Mouse (Mus musculus): ENCODE measurements at regions not wholly inside any gene's neighbourhood (a gene's known extent, or its start where the extent isn't known, plus 50 kb on each side); places are given as distances from the start of the nearest gene placed in this dataset.
"Not testable (repeated sequence)": the region's sequence is repeated elsewhere in the genome, so short reads cannot be mapped to it uniquely, and the experiment has no call there.

DNA sequence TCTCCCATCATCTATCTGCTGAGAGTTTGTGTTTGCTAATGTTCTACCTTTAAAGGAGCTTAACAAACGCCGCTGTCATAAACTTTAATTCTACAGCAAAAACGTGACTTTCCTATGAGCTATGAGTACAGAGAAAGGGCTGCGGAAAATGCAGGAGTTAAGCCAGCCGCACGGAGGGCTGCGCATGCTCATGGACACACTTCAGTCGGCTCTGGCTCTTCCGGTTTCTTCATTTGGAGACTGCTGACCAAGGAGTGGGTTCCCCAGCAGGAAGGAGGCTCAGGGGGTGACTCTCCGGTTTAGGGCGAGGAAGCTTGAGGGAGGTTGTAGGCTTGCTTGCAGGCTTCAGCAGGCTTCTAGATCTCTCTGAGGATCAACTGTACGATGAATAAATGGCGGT lies 59.3 kb downstream of the Sox2 start:
- no peaks in the 10 kb centered on the region for H3K27me3 ChIP-seq (ENCODE audit: insufficient read depth, poor library complexity, severe bottlenecking)
- no peaks in the 10 kb centered on the region for H3K36me3 ChIP-seq

DNA sequence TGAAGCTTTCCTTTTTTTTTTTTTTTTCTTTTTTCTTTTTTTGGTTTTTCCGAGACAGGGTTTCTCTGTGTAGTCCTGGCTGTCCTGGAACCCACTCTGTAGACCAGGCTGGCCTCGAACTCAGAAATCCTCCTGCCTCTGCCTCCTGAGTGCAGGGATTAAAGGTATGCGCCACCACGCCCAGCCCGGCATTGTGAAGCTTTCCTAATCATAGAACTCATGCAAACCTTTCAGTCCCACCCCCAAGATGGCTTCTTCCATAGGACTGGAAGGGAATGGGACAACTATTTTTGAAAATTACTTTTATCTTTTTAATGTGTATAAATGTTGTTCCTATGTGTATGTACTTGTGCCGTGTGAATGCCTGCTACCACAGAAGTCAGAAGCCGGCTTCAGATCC lies 61.9 kb downstream of the Sox2 start:
- not testable (repeated sequence) for H3K9me3 ChIP-seq; H3K4me1 ChIP-seq (replicated peaks); H3K4me3 ChIP-seq; H3K36me3 ChIP-seq; H3K27ac ChIP-seq; DNase-seq (ENCODE audit: low spot score); H3K27me3 ChIP-seq (ENCODE audit: insufficient read depth, poor library complexity, severe bottlenecking)
- WGBS = 90% methylated on average over 7 of the region's 7 CpGs

More for the DNA sequence above, 59.3 kb downstream of the Sox2 start:
- Histone ChIP-seq H3K27ac (no peak overlapping the region), H3K4me1 (replicated peaks) (no peaks in the 10 kb centered on the region), H3K9me3 (no peaks in the 10 kb centered on the region), H3K4me3 (no peak overlapping the region)
- DNase-seq (ENCODE audit: low spot score) = no peak
- WGBS = 90% methylated on average over 13 of the region's 13 CpGs

DNA sequence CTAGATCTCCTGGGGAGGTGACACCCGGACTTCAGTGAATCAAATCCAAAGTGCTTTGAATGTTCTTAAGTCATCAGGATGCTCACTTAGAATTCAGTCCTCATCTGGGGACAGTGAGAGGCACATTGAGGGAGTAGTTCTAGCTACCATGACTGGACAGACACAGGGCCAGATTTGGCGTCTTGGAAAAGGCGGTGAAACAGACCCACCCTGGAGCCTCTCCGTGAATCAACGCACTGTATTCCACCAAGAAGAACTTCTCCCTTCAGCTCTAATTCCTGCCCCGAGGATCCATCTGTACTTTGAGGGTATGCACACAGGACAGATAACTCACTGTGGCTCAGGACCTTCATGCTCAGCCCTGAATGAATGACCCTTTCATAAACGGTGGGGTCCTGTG lies 72.3 kb downstream of the Sox2 start:
- Histone ChIP-seq H3K4me3 (no peak overlapping the region), H3K27ac (no peak overlapping the region), H3K36me3 (no peaks in the 10 kb centered on the region), H3K9me3 (no peaks in the 10 kb centered on the region), H3K27me3 (ENCODE audit: insufficient read depth, poor library complexity, severe bottlenecking) (no peaks in the 10 kb centered on the region), H3K4me1 (replicated peaks) (peaks cover 10% of the 10 kb centered on the region)
- DNase-seq (ENCODE audit: low spot score) = no peak
- 76% methylated on average over 7 of the region's 7 CpGs for WGBS

DNA sequence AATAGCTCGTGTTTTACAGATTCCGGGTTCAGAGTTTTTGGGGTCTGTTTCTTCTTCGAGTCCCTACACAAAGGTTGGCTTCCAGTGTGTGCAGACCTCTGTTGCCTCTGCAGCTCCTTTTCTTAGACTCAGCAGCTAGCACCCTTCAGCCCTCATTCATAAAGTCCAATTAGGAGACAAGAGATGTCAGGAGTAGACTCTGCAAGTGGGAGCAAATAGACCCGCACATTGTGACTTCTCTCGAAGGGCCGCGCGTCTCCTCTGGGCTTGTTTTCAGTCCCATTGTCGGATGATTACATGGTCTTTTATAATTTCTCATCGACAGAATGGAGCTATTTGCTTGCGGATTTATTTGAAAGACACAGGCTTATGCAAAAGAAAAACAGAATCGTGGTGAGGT lies 76.8 kb downstream of the Sox2 start:
- no peaks in the 10 kb centered on the region for H3K27me3 ChIP-seq (ENCODE audit: insufficient read depth, poor library complexity, severe bottlenecking)
- H3K36me3 ChIP-seq = no peaks in the 10 kb centered on the region
- H3K4me1 ChIP-seq (replicated peaks) = peaks cover 14% of the 10 kb centered on the region
- H3K27ac ChIP-seq = peak overlapping the region; percentile 31; the same call in 1 of the 2 replicates
- 45% methylated on average over 12 of the region's 12 CpGs for WGBS
- no peaks in the 10 kb centered on the region for H3K9me3 ChIP-seq
- no peak for DNase-seq (ENCODE audit: low spot score)
- no peak overlapping the region for H3K4me3 ChIP-seq

DNA sequence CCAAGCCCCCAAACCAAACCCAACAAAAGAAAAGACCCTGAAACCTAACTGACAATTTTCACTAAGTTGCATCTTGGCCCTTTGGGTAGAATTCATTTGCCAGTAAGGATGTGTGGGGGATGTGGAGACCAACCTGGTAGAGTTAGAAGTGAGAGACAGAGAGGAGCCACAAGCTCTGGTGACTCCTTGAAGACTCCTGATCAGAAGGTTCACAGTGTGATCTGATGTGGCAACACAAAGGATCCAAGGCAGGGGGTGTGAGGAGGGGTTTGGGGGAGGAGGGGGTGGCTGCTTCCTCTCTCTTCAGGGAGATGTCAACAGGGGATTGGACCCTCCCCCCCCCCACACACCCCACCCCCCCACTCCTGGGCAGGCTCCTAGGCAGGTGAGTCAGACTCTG lies 78.1 kb downstream of the Sox2 start:
- Histone ChIP-seq H3K27me3 (ENCODE audit: insufficient read depth, poor library complexity, severe bottlenecking) (no peaks in the 10 kb centered on the region), H3K4me3 (no peak overlapping the region), H3K36me3 (no peaks in the 10 kb centered on the region), H3K27ac (no peak overlapping the region), H3K4me1 (replicated peaks) (peaks cover 14% of the 10 kb centered on the region), H3K9me3 (no peaks in the 10 kb centered on the region)
- DNase-seq (ENCODE audit: low spot score) = no peak

DNA sequence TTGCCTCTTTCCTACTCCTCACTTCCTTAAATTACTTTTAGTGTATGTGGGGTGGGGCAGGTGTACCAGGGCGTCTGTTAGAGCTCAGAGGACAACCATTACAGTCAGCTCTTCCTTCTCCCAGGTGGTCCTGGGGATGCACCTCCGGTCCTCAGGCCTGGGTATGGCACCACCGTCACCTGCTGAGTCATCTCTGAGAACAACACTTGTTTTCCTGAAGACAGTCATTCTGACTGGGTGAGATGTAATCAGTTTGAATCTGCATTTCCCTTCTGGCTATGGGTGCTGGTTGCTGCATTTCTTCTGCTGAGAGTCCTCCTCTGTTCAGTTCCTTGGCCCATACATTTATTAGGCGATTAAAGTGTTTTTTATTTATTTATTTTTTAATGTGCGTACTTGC lies 84.8 kb downstream of the Sox2 start:
- no peak overlapping the region for H3K4me3 ChIP-seq
- WGBS = 86% methylated on average over 5 of the region's 5 CpGs
- no peak for DNase-seq (ENCODE audit: low spot score)
- H3K9me3 ChIP-seq = no peaks in the 10 kb centered on the region
- no peak overlapping the region for H3K27ac ChIP-seq
- H3K4me1 ChIP-seq (replicated peaks) = 0 out of 2 replicates have a peak, but pooled peaks cover 10% of the 10 kb centered on the region
- H3K27me3 ChIP-seq (ENCODE audit: insufficient read depth, poor library complexity, severe bottlenecking) = no peaks in the 10 kb centered on the region
- no peaks in the 10 kb centered on the region for H3K36me3 ChIP-seq

DNA sequence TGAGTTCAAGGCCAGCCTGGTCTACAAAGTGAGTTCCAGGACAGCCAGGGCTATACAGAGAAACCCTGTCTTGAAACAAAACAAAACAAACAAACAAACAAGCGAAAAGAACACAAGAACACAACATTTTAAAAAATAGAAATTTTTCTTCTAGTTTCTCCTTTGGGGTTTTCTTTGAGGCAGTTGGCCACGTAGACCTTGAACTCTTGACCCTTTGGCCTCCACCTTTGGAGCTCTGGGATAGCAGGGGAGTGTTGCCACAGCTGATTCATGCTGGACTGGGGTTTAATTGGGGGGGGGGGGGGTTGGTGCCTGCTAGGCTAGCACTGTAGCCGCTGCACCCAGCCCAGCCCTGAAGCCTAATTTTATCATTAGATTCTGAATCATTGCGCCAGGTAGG lies 87.8 kb downstream of the Sox2 start:
- WGBS = 89% methylated on average over 4 of the region's 4 CpGs
- Histone ChIP-seq H3K4me1 (replicated peaks) (0 out of 2 replicates have a peak, but pooled peaks cover 10% of the 10 kb centered on the region), H3K27ac (no peak overlapping the region), H3K27me3 (ENCODE audit: insufficient read depth, poor library complexity, severe bottlenecking) (no peaks in the 10 kb centered on the region), H3K4me3 (no peak overlapping the region), H3K9me3 (no peaks in the 10 kb centered on the region), H3K36me3 (no peaks in the 10 kb centered on the region)
- no peak for DNase-seq (ENCODE audit: low spot score)

DNA sequence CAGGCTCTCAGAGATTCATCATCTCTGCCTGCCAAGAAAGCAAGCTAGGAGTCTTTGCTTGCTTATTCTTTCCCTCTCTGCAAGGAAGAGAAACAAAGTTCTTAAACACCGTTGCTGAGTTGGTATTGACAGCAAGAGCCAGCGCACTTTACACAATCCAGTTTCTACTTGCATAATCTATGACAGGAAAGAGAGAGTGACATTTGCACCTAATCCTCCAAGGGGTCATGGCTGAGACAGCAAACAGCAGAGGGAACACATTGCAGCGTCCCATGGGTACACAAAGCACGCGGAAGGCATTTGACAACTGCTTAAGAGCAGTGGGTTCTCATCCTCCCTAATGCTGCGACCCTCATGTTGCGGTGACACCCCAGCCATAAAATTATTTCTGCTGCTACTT lies 88.7 kb downstream of the Sox2 start:
- Histone ChIP-seq H3K4me1 (replicated peaks) (0 out of 2 replicates have a peak, but pooled peaks cover 10% of the 10 kb centered on the region), H3K4me3 (no peak overlapping the region), H3K27me3 (ENCODE audit: insufficient read depth, poor library complexity, severe bottlenecking) (no peaks in the 10 kb centered on the region), H3K27ac (no peak overlapping the region), H3K9me3 (no peaks in the 10 kb centered on the region), H3K36me3 (no peaks in the 10 kb centered on the region)
- DNase-seq (ENCODE audit: low spot score) = no peak
- WGBS = 68% methylated on average over 7 of the region's 7 CpGs

DNA sequence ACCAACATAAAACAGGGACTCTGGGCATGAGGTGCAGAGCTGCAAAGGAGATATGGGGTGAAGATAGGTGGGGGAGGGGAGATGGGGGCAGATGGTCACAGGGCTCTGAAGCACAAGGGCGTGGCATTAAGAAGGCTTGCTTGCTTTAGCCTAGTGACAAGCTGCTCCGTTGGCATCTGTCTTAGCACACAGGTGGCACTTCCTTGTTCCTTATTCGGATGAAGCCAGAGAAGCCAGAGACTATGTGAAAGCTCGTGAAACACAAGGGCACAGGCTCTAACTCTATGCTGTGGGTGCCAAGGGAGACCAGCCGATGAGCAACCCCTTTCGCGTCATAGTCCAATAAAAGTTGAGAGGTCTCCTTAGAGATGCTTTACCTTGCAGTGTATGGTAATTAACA lies 89.5 kb downstream of the Sox2 start:
- no peaks in the 10 kb centered on the region for H3K9me3 ChIP-seq
- no peaks in the 10 kb centered on the region for H3K27me3 ChIP-seq (ENCODE audit: insufficient read depth, poor library complexity, severe bottlenecking)
- H3K27ac ChIP-seq = no peak overlapping the region
- DNase-seq (ENCODE audit: low spot score) = no peak
- H3K4me1 ChIP-seq (replicated peaks) = 0 out of 2 replicates have a peak, but pooled peaks cover 10% of the 10 kb centered on the region
- 87% methylated on average over 7 of the region's 7 CpGs for WGBS
- no peak overlapping the region for H3K4me3 ChIP-seq
- H3K36me3 ChIP-seq = no peaks in the 10 kb centered on the region

DNA sequence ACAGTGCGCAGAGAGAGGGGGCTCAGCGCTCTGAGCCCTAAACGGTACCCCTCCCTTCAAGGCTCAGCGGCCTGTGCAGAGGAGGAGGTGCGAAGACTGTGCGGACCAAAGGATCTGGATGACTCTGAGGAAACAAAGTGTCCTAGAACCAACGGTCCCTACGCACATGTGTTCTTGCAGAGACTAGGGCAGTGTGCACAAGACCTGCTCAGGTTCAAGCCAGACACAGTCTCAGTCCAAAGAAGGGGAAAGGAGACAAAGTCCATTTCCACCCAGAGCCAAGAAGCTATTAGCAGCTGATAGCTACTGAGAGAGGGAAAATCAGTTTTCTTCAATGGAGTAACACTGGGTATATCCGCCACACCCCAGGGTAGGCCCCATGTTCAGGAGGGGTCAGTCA lies 89.9 kb downstream of the Sox2 start:
- no peaks in the 10 kb centered on the region for H3K36me3 ChIP-seq
- no peaks in the 10 kb centered on the region for H3K27me3 ChIP-seq (ENCODE audit: insufficient read depth, poor library complexity, severe bottlenecking)
- H3K4me3 ChIP-seq = no peak overlapping the region
- H3K4me1 ChIP-seq (replicated peaks) = 0 out of 2 replicates have a peak, but pooled peaks cover 10% of the 10 kb centered on the region
- H3K27ac ChIP-seq = no peak overlapping the region
- no peaks in the 10 kb centered on the region for H3K9me3 ChIP-seq
- WGBS = 91% methylated on average over 9 of the region's 9 CpGs
- DNase-seq (ENCODE audit: low spot score) = no peak

DNA sequence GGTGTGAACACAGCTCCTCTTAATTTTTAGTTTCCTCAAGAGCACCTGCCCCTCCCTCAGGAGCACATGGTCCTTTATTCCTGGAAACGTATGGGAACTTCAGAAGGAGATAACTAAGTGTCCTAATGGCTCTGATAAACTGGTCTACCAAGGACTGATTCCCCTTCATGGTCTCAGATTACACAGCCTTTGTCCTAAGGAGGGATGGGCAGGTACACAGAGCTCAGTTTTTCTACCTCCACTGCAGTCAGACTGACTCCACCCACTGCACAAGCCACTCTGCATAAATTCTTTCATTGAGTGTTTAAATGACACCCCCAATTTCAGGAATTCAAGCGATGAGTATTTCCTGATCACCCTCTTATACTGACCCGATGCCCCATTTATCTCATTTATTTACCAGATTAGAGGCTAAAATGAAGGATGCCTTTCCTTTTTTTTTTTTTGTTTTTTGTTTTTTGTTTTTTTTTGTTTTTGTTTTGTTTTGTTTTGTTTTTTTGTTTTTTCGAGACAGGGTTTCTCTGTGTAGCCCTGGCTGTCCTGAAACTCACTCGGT lies 95.1 kb downstream of the Sox2 start:
- peaks cover 7% of the 10 kb centered on the region for H3K4me1 ChIP-seq (replicated peaks)
- H3K4me3 ChIP-seq = no peak overlapping the region
- no peak for DNase-seq (ENCODE audit: low spot score)
- no peaks in the 10 kb centered on the region for H3K27me3 ChIP-seq (ENCODE audit: insufficient read depth, poor library complexity, severe bottlenecking)
- H3K27ac ChIP-seq = no peak overlapping the region
- 80% methylated on average over 5 of the region's 5 CpGs for WGBS
- H3K36me3 ChIP-seq = no peaks in the 10 kb centered on the region
- H3K9me3 ChIP-seq = no peaks in the 10 kb centered on the region

DNA sequence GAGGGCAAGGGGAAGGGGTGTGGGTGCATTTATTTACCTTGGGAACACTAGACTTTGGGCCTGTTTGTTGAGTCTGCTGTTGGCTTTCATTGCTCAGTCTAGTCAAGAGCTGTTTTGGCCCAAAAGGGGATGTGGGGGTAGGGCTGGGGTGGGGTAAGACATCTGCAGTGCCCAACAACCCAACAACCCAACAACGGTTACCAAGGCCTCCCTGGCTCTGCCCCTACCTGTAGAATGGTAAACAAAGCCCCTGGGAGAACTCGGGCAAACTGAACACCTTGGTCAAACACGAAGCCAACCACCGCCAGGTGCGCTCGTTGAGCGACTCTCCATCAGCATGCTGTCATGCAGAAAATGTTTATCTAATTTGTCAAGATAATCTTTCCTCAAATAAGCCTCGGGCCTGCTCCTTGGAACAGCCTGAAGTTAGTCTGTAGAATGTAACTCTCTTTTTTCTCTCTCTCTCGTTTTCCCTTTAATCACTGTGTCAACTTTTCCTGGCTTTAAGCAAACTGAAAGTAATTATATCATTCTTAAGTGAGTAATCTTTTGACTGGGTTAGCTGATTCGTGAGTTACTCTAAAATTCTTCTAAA lies 97.4 kb downstream of the Sox2 start:
- Histone ChIP-seq H3K27ac (no peak overlapping the region), H3K4me3 (no peak overlapping the region), H3K27me3 (ENCODE audit: insufficient read depth, poor library complexity, severe bottlenecking) (no peaks in the 10 kb centered on the region), H3K36me3 (no peaks in the 10 kb centered on the region), H3K4me1 (replicated peaks) (peaks cover 7% of the 10 kb centered on the region), H3K9me3 (no peaks in the 10 kb centered on the region)
- WGBS = 88% methylated on average over 10 of the region's 10 CpGs
- DNase-seq (ENCODE audit: low spot score) = no peak

DNA sequence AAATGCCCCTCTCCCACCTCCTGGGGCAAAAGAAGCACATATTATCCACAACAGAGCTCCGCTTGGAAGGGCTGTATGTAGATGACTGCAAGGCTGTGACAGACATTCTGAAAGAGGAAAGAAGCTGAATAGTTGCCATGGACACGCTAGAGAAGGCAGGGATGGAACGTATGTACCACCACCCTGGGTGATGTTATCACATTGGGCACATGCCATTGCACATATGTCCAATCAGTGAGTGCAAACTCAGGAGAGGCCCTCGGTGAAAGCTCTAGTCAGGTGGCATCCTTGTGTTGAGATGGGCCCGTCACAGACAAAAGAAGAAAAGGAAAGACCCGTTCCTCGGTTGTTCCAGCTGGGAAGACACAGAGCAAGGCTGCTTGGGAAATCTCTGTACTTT lies 99.8 kb downstream of the Sox2 start:
- no peak for DNase-seq (ENCODE audit: low spot score)
- Histone ChIP-seq H3K27me3 (ENCODE audit: insufficient read depth, poor library complexity, severe bottlenecking) (no peaks in the 10 kb centered on the region), H3K36me3 (no peaks in the 10 kb centered on the region), H3K27ac (peak overlapping the region; percentile 8; the same call in 1 of the 2 replicates), H3K9me3 (no peaks in the 10 kb centered on the region), H3K4me1 (replicated peaks) (peaks cover 7% of the 10 kb centered on the region), H3K4me3 (no peak overlapping the region)
- 55% methylated on average over 7 of the region's 7 CpGs for WGBS

DNA sequence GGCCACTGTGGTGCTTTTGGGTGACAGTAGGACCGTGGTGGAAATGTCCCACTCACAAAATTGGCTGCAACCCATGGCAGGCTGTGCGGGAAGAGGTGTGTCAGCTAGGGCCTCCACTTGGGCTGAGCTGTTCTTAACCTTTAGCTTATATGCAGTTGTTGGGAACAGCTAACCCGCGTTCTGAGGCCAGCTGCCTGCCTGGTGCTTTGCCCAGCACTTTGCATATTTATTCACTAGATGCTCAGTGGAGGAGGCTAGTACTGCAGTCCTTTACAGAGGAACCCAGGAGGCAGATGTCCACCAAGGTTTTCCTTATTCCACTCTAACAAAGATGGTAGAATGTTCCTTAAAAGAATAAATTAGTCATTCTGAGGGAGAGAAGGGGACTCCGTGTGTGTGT lies 101.3 kb downstream of the Sox2 start:
- peaks cover 7% of the 10 kb centered on the region for H3K4me1 ChIP-seq (replicated peaks)
- H3K36me3 ChIP-seq = no peaks in the 10 kb centered on the region
- H3K9me3 ChIP-seq = no peaks in the 10 kb centered on the region
- H3K27ac ChIP-seq = no peak overlapping the region
- 73% methylated on average over 5 of the region's 5 CpGs for WGBS
- no peak overlapping the region for H3K4me3 ChIP-seq
- no peaks in the 10 kb centered on the region for H3K27me3 ChIP-seq (ENCODE audit: insufficient read depth, poor library complexity, severe bottlenecking)
- no peak for DNase-seq (ENCODE audit: low spot score)
